ENCODE assay signal across 8 mouse cellular contexts in the genomic region with DNA sequence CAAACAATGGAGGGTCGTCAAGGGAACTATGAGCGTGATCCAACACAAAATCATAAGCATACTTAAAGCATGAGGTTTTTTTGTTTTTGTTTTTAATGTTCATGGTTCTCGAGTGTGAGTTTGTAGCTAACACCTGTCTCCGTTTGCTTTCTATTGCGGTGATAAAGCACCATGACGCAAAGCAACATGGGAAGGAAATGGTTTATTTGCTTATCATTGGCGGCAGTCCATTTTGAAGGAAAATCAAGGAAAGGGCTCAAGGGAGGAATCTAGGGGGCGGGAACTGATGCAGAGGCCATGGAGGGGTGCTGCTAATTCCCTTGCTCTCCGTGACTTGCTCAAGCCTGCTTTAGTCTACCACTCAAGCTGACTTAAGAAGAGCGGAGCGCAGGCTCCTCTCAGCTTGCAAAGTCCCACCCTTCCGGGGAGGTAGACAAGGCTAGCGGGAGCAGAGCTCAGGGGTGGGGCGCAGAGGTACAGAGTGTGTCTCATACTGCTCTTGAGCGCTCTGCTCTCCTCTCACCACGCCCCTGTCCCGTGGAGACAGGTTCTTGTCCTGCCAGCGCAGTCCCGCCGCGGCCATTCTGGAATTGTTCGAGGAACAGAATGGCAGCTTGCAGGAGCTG. TPM values are rescaled to one million over a fixed set of nuclear protein-coding genes. Genes with fewer than 3 reads are reported as not detected.
DNase-seq lines count a peak whose midpoint lies in the region; ATAC-seq and TF ChIP-seq lines count a peak whose summit lies in the region.

No protein-coding gene starts in this region.

- 0 out of 2 replicates have a peak, but pooled peaks have one; percentile 22 for ATAC-seq in cerebellum, adult (ENCODE audit: insufficient number of reproducible peaks, low FRiP score, low TSS enrichment)
- ATAC-seq in hindbrain, postnatal 0 days = peak; percentile 56
- ATAC-seq in inflammation-experienced regulatory T-cells, adult 6 months = no peak

- no peaks in the 10 kb centered on the region for H3K36me3 ChIP-seq in hindbrain, postnatal 0 days (ENCODE audit: insufficient read depth, low read length)
- H3K36me3 ChIP-seq in midbrain, embryonic 10.5 days = no peaks in the 10 kb centered on the region

- no peaks in the 10 kb centered on the region for H3K4me1 ChIP-seq in hindbrain, postnatal 0 days (ENCODE audit: insufficient read depth, low read length)
- peaks cover 12% of the 10 kb centered on the region for H3K4me1 ChIP-seq in midbrain, embryonic 10.5 days

- 39% methylated on average over 22 of the region's 22 CpGs for WGBS in hindbrain, postnatal 0 days
- WGBS in midbrain, embryonic 10.5 days = 43% methylated on average over 22 of the region's 22 CpGs

- no peak for TF ChIP-seq CTCF in hindbrain, postnatal 0 days (IDR thresholded peaks at IDR 0.05; ENCODE audit: low read depth)

- no peak overlapping the region for H3K27ac ChIP-seq in hindbrain, postnatal 0 days
- H3K27ac ChIP-seq in midbrain, embryonic 10.5 days (replicated peaks) = no peak overlapping the region

- peak overlapping the region; percentile 23; the same call in 1 of the 2 replicates for H3K4me2 ChIP-seq in hindbrain, postnatal 0 days (ENCODE audit: low read depth, low read length)

- no peaks in the 10 kb centered on the region for H3K27me3 ChIP-seq in hindbrain, postnatal 0 days (ENCODE audit: insufficient read depth, low read length)
- H3K27me3 ChIP-seq in midbrain, embryonic 10.5 days (ENCODE audit: low read depth, poor library complexity, severe bottlenecking) = peaks cover 22% of the 10 kb centered on the region

- H3K9me3 ChIP-seq in hindbrain, postnatal 0 days (ENCODE audit: low read length) = no peaks in the 10 kb centered on the region
- no peaks in the 10 kb centered on the region for H3K9me3 ChIP-seq in midbrain, embryonic 10.5 days (replicated peaks)

- DNase-seq in cerebellum, adult 8-10 months = no peak
- peak; percentile 44 for DNase-seq in c-Kit-positive CD71-positive TER-119-positive erythroid progenitor cells, embryonic 14.5 days (ENCODE audit: low spot score)
- DNase-seq in hindbrain, postnatal 0 days (ENCODE audit: low spot score) = no peak
- DNase-seq in midbrain, embryonic 10.5 days (ENCODE audit: low spot score) = no peak
- no peak for DNase-seq in urinary bladder, postnatal 10 days (ENCODE audit: low spot score)
- no peak for DNase-seq in right cerebral cortex, postnatal 36 days (ENCODE audit: low spot score in 2 of 2)

- H3K9ac ChIP-seq in hindbrain, postnatal 0 days (replicated peaks; ENCODE audit: low read length) = no peak overlapping the region

- H3K4me3 ChIP-seq in hindbrain, postnatal 0 days (ENCODE audit: low read length) = no peak overlapping the region
- H3K4me3 ChIP-seq in midbrain, embryonic 10.5 days = peak overlapping the region; percentile 39

RNA-seq across cellular contexts. Expression of a gene that starts 12.2 kb away (rescaled TPM):
- total RNA-seq in hindbrain, postnatal 0 days (2014; rRNA removed) = 0.26 TPM in 1 of 2 replicates, not detected in the other
- polyA plus RNA-seq in hindbrain, postnatal 0 days (2015; fragmentation: Nextera tagmentation; extraction: Ambion mirVana) = 0.13 and 0.32 TPM in 2 replicates
- 0.21 TPM in 1 of 2 replicates, not detected in the other for polyA plus RNA-seq in midbrain, embryonic 10.5 days (2016; fragmentation: Nextera tagmentation; extraction: Ambion mirVana)
- polyA plus RNA-seq in inflammation-experienced regulatory T-cells, adult 6 months (2017; shearing (Covaris generic)) = 10 to 100 TPM; 16.0 to 23.9 (median 16.7) TPM

RNA-seq across cellular contexts. Expression of a gene that starts 15.6 kb away (rescaled TPM):
- 0.22 and 2.0 TPM in 2 replicates for total RNA-seq in hindbrain, postnatal 0 days (2014; rRNA removed)
- 0.58 and 0.90 TPM in 2 replicates for polyA plus RNA-seq in hindbrain, postnatal 0 days (2015; fragmentation: Nextera tagmentation; extraction: Ambion mirVana)
- 0.43 TPM in 1 of 2 replicates, not detected in the other for polyA plus RNA-seq in midbrain, embryonic 10.5 days (2016; fragmentation: Nextera tagmentation; extraction: Ambion mirVana)
- polyA plus RNA-seq in inflammation-experienced regulatory T-cells, adult 6 months (2017; shearing (Covaris generic)) = not detected

RNA-seq across cellular contexts. Expression of a gene that starts 34.2 kb away (rescaled TPM):
- 0.78 and 1.2 TPM in 2 replicates for total RNA-seq in hindbrain, postnatal 0 days (2014; rRNA removed)
- polyA plus RNA-seq in hindbrain, postnatal 0 days (2015; fragmentation: Nextera tagmentation; extraction: Ambion mirVana) = 1.1 and 1.2 TPM in 2 replicates
- polyA plus RNA-seq in midbrain, embryonic 10.5 days (2016; fragmentation: Nextera tagmentation; extraction: Ambion mirVana) = 1.1 and 1.3 TPM in 2 replicates
- 1 to 10 TPM; 1.8 to 5.7 (median 2.2) TPM for polyA plus RNA-seq in inflammation-experienced regulatory T-cells, adult 6 months (2017; shearing (Covaris generic))

RNA-seq across cellular contexts. Expression of a gene that starts 57.1 kb away (rescaled TPM):
- 9.9 and 10.2 TPM in 2 replicates for total RNA-seq in hindbrain, postnatal 0 days (2014; rRNA removed)
- polyA plus RNA-seq in hindbrain, postnatal 0 days (2015; fragmentation: Nextera tagmentation; extraction: Ambion mirVana) = 34.4 and 36.7 TPM in 2 replicates
- polyA plus RNA-seq in midbrain, embryonic 10.5 days (2016; fragmentation: Nextera tagmentation; extraction: Ambion mirVana) = 102 and 113 TPM in 2 replicates
- 100 to 1,000 TPM in 1 of 3 experiments, 10 to 100 TPM in 2; 85.8 to 107 (median 94.9) TPM for polyA plus RNA-seq in inflammation-experienced regulatory T-cells, adult 6 months (2017; shearing (Covaris generic))

RNA-seq across cellular contexts. Expression of a gene that starts 57.2 kb away (rescaled TPM):
- 29.0 and 39.7 TPM in 2 replicates for total RNA-seq in hindbrain, postnatal 0 days (2014; rRNA removed)
- polyA plus RNA-seq in hindbrain, postnatal 0 days (2015; fragmentation: Nextera tagmentation; extraction: Ambion mirVana) = 3.5 and 5.0 TPM in 2 replicates
- 15.8 and 16.3 TPM in 2 replicates for polyA plus RNA-seq in midbrain, embryonic 10.5 days (2016; fragmentation: Nextera tagmentation; extraction: Ambion mirVana)
- polyA plus RNA-seq in inflammation-experienced regulatory T-cells, adult 6 months (2017; shearing (Covaris generic)) = 10 to 100 TPM in 2 of 3 experiments, 1 to 10 TPM in 1; 9.9 to 12.1 (median 11.2) TPM

Comparison
In these comparisons a context has a peak if more than half of its experiments do, and no peak if none do; other contexts are left out.
1. RNA of a gene that starts 12.2 kb away (polyA plus RNA-seq): 16.0 to 23.9 TPM in inflammation-experienced regulatory T-cells, adult 6 months; 0.13 to 0.32 TPM in hindbrain, postnatal 0 days and 0.21 TPM in midbrain, embryonic 10.5 days; every median in the first group is over 10 times any median in the second.